Mouse (Mus musculus) megakaryocyte, embryonic 14.5 days (primary cell): ENCODE results near the gene Cdk16. TPM values are rescaled to one million over a fixed set of nuclear protein-coding genes. Genes with fewer than 3 reads are reported as not detected.

Experiments used
- H3K27me3 ChIP-seq: replicated peaks from 2 replicates; pipeline ENCODE3; 2012; ENCODE audit warnings: inconsistent platforms
- H3K36me3 ChIP-seq: replicated peaks from 2 replicates; pipeline ENCODE3; 2012; ENCODE audit warnings: low read length, inconsistent platforms, mixed read lengths
- H3K4me1 ChIP-seq: 2 replicates; pipeline ENCODE4 v1.6.1; 2012; ENCODE audit warnings: inconsistent platforms
- H3K4me3 ChIP-seq: replicated peaks from 2 replicates; pipeline ENCODE3; 2012; ENCODE audit warnings: moderate library complexity, mild to moderate bottlenecking, inconsistent platforms
- H3K9me3 ChIP-seq: 2 replicates; pipeline ENCODE4 v1.6.1; 2012; ENCODE audit warnings: inconsistent platforms
- FLI1 ChIP-seq: IDR thresholded peaks from 2 replicates; pipeline ENCODE4 v1.6.1; 2012; ENCODE audit warnings: low read length, inconsistent platforms, mixed read lengths
- GATA1 ChIP-seq: IDR thresholded peaks from 3 replicates; pipeline ENCODE4 v1.6.1; 2012; ENCODE audit warnings: mixed read lengths, low read length, inconsistent platforms, borderline replicate concordance
- polyA plus RNA-seq: library from polyadenylated mRNA; stranded (reverse); fragments of >175 nt; gene quantifications from 2 replicates; pipeline ENCODE4 v1.2.3, GENCODE M21; 2012; ENCODE audit warnings: low replicate concordance; ENCODE audit not compliant: insufficient read depth

Gene Cdk16
- 64.1 and 119 TPM in 2 replicates for polyA plus RNA-seq

- peaks cover 40% of the 10 kb centered on the region for H3K4me1 ChIP-seq
- no peaks in the 10 kb centered on the region for H3K27me3 ChIP-seq
- TF ChIP-seq FLI1 (no peak), GATA1 (no peak)
These were observed at the start of gene Cdk16 for GRCm38 (mm10) chrX:20687519-20688067. Cdk16 (plus strand) TSS chrX:20687954.

GRCm38 (mm10) chrX:20638141-20638540, 49.6 kb upstream of the Cdk16 start:
- peaks cover 5% of the 10 kb centered on the region for H3K27me3 ChIP-seq
- H3K36me3 ChIP-seq, result peaks cover 87% of the 10 kb centered on the region
- no peaks in the 10 kb centered on the region for H3K4me1 ChIP-seq
- no peak overlapping the region for H3K4me3 ChIP-seq
- no peaks in the 10 kb centered on the region for H3K9me3 ChIP-seq
- TF ChIP-seq GATA1 (no peak), FLI1 (no peak)

More at GRCm38 (mm10) chrX:20687519-20688067, at the start of gene Cdk16:
- Histone ChIP-seq H3K36me3 (peaks cover 40% of the 10 kb centered on the region), H3K9me3 (peaks cover 10% of the 10 kb centered on the region), H3K4me3 (peak within 1 kb of the TSS; percentile 94)

- H3K4me3 ChIP-seq, result no peak overlapping the region
- TF ChIP-seq GATA1, result no peak
- no peak for TF ChIP-seq FLI1
- peaks cover 3% of the 10 kb centered on the region for H3K27me3 ChIP-seq
- no peaks in the 10 kb centered on the region for H3K9me3 ChIP-seq
- no peaks in the 10 kb centered on the region for H3K4me1 ChIP-seq
- H3K36me3 ChIP-seq, result peaks cover 97% of the 10 kb centered on the region
These were observed 43.0 kb upstream of the Cdk16 start for GRCm38 (mm10) chrX:20644780-20645179.

DNA sequence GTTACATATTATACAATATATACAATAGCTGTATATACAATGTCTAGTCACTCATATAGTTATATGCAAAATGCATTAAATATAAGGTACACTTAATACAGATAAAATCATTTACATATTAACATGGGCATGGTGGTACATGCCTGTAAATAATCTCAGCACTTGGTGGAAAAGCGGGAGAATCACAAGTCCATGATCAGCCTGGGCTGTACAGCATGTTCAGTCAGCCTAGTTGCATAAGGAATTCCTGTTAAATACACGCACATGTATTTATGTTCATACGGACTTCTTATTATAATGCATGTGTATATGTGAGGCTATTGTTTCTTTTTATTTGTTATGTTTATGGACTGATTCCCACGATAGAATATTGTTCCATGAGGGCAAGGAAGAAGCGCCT, 30.2 kb upstream of the Cdk16 start:
- Histone ChIP-seq H3K27me3 (no peaks in the 10 kb centered on the region), H3K4me3 (peak overlapping the region; percentile 93), H3K4me1 (peaks cover 17% of the 10 kb centered on the region), H3K9me3 (no peaks in the 10 kb centered on the region), H3K36me3 (no peaks in the 10 kb centered on the region)
- TF ChIP-seq GATA1 (no peak), FLI1 (no peak)

- no peaks in the 10 kb centered on the region for H3K36me3 ChIP-seq
- peak within 1 kb of the TSS; percentile 93 for H3K4me3 ChIP-seq
- TF ChIP-seq GATA1 (no peak), FLI1 (no peak)
- peaks cover 17% of the 10 kb centered on the region for H3K4me1 ChIP-seq
- H3K27me3 ChIP-seq, result no peaks in the 10 kb centered on the region
- H3K9me3 ChIP-seq, result peaks cover 3% of the 10 kb centered on the region; the same call in 1 of the 2 replicates
These were observed 29.6 kb upstream of the Cdk16 start, which contains the start of gene Uba1 for GRCm38 (mm10) chrX:20658026-20658652. Uba1 (plus strand) TSS chrX:20658326.

DNA sequence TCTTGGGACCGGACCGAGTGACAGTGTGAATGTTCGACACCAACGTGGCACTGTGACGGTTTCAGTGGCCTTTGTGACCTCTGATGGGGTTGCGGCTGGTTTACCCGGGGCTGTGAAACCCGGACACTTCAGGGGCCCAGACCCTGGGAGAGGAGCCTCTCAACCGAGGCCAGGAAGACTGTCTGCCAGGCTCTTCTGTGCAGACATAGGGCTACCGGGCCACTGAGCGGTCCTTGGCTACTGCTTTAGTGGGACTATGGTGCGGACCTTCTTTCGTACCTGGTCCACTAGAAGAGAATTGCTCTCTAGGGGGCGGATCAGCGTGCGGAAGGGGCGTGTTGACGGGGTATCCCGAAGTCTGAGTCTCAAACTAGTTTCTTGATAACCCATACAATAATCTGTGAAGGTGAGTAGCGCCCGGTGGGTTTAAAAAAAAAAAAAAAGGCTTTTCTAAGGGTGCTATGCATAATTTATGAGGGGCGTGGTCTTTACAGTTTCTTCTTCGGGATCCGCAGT, 28.8 kb upstream of the Cdk16 start:
- TF ChIP-seq GATA1 (no peak), FLI1 (no peak)
- Histone ChIP-seq H3K9me3 (peaks cover 3% of the 10 kb centered on the region; the same call in 1 of the 2 replicates), H3K4me1 (peaks cover 17% of the 10 kb centered on the region), H3K36me3 (no peaks in the 10 kb centered on the region), H3K27me3 (no peaks in the 10 kb centered on the region), H3K4me3 (peak overlapping the region; percentile 93)

- no peak for TF ChIP-seq FLI1
- TF ChIP-seq GATA1, result no peak
- peaks cover 3% of the 10 kb centered on the region; the same call in 1 of the 2 replicates for H3K9me3 ChIP-seq
- H3K4me3 ChIP-seq, result no peak overlapping the region
- peaks cover 14% of the 10 kb centered on the region for H3K36me3 ChIP-seq
- H3K4me1 ChIP-seq, result peaks cover 29% of the 10 kb centered on the region
- no peaks in the 10 kb centered on the region for H3K27me3 ChIP-seq
These were observed 25.4 kb upstream of the Cdk16 start for GRCm38 (mm10) chrX:20662317-20662715.

DNA sequence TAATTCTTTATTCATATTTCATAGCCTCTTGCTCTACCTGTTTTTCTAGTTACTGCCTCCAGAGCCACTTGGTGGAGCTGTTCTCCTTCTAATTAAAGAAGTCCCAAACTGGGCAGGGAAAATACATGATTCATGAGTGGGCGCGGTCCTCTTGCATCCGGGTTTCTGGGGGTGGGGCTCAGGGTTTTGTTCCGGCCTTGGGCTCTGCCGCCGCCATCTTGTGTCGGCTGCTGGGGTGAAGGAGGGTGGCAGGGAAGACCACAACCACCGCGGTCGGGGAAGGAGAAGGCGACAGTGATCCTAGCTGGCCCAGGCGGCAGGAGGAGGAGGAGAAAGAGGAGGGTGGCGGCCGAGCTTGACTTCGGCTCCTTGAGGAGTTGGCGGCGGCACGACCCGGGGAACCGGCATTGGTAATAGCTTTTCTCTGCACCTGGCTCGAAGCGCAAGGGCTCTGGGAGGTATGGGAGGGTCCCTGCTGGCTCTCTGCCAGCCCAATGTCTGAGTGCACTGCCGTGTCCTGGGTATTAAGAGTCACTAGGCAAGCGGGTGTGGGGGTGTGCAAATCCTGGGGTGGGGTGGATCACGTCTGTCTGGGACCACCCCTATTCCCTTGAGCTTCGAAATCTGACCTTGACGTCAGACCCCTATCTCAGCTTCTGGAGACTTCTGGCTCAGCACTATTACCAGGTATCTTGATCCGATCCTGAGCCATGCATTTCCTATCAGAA, 24.9 kb upstream of the Cdk16 start:
- H3K27me3 ChIP-seq, result no peaks in the 10 kb centered on the region
- no peak for TF ChIP-seq GATA1
- no peak for TF ChIP-seq FLI1
- peaks cover 3% of the 10 kb centered on the region; the same call in 1 of the 2 replicates for H3K9me3 ChIP-seq
- H3K4me3 ChIP-seq, result peak overlapping the region; percentile 97
- peaks cover 29% of the 10 kb centered on the region for H3K4me1 ChIP-seq
- peaks cover 20% of the 10 kb centered on the region for H3K36me3 ChIP-seq

GRCm38 (mm10) chrX:20663444-20663790, 24.3 kb upstream of the Cdk16 start:
- H3K4me1 ChIP-seq, result peaks cover 29% of the 10 kb centered on the region
- H3K4me3 ChIP-seq, result peak overlapping the region; percentile 97
- TF ChIP-seq FLI1 (no peak), GATA1 (no peak)
- no peaks in the 10 kb centered on the region for H3K27me3 ChIP-seq
- H3K9me3 ChIP-seq, result peaks cover 3% of the 10 kb centered on the region; the same call in 1 of the 2 replicates
- peaks cover 25% of the 10 kb centered on the region for H3K36me3 ChIP-seq
